Mouse (Mus musculus): ENCODE results near the gene Pygo2.

DNA sequence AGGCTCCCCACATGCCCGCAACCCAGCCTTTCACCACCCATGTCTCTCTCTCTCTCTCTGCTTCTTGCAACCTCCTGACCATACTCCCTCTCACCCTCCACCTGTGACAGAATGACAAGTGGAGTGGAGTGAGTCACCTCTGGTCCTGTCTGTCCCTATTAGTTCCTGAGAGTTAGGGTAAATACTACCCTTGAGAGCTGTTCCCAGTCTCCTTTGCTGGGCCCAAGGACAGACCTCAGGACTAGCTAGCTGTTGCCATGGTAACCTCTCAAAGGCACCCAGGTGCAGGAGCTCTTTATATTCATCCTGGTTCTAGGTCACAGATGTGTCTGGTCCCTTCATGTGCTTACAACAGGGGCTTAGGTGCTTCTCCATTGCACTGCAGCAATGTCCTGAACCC, 21.9 kb downstream of the Pygo2 start:
- TF ChIP-seq CTCF (IDR thresholded peaks at IDR 0.05; ENCODE audit: control insufficient read depth, insufficient read depth, insufficient replicate concordance, low read depth, low read length), result no peak
- TF ChIP-seq POLR2A (IDR thresholded peaks at IDR 0.05; ENCODE audit: control insufficient read depth, low read depth, low read length), result no peak

Measured in testis, adult 2 months (tissue).